Mouse (Mus musculus) midbrain, embryonic 16.5 days (tissue): ENCODE data around the gene 4930438A08Rik. TPM values are rescaled to one million over a fixed set of nuclear protein-coding genes. Genes with fewer than 3 reads are reported as not detected.

ENCODE experiments used
- ATAC-seq: fragments of 200-750 bp; cut with Nextera tagmentation; 2 replicates; pipeline ENCODE4 v1.8.0; 2017; ENCODE audit warnings: moderate TSS enrichment
- H3K27ac ChIP-seq: fragments of 300-500 bp; sonication (generic); 2 replicates; pipeline ENCODE4 v1.5.1; 2014; ENCODE audit warnings: mild to moderate bottlenecking, low read length, mixed read lengths
- H3K27me3 ChIP-seq: fragments of 300-500 bp; sonication (generic); 2 replicates; pipeline ENCODE4 v1.6.1; 2014; ENCODE audit warnings: low read depth, low read length, mixed read lengths; ENCODE audit not compliant: control insufficient read depth, insufficient read depth
- H3K36me3 ChIP-seq: fragments of 300-500 bp; sonication (generic); 2 replicates; pipeline ENCODE4 v1.6.1; 2014; ENCODE audit warnings: mild to moderate bottlenecking, low read length, moderate library complexity, mixed read lengths; ENCODE audit not compliant: control insufficient read depth, insufficient read depth
- H3K4me1 ChIP-seq: fragments of 300-500 bp; sonication (generic); 2 replicates; pipeline ENCODE4 v1.6.1; 2014; ENCODE audit warnings: mild to moderate bottlenecking, low read length, mixed read lengths; ENCODE audit not compliant: control insufficient read depth, insufficient read depth
- H3K4me2 ChIP-seq: fragments of 300-500 bp; sonication (generic); 2 replicates; pipeline ENCODE4 v1.6.1; 2014; ENCODE audit warnings: mild to moderate bottlenecking, low read length, mixed read lengths
- H3K4me3 ChIP-seq: fragments of 300-500 bp; sonication (generic); 2 replicates; pipeline ENCODE4 v1.5.1; 2014; ENCODE audit warnings: low read depth, mild to moderate bottlenecking, low read length, moderate library complexity, mixed read lengths
- H3K9ac ChIP-seq: fragments of 300-500 bp; sonication (generic); 2 replicates; pipeline ENCODE4 v1.6.1; 2014; ENCODE audit warnings: low read depth, low read length, mixed read lengths
- H3K9me3 ChIP-seq: fragments of 300-500 bp; sonication (generic); replicated peaks from 2 replicates; pipeline ENCODE4 v1.6.1; 2014; ENCODE audit warnings: mild to moderate bottlenecking, low read length, mixed read lengths; ENCODE audit not compliant: control insufficient read depth, poor library complexity, severe bottlenecking
- WGBS: fragments of 180-500 bp; shearing (Covaris S2); extraction: QIAGEN DNeasy Blood & Tissue Kit; methylation state at CpG from one replicate; pipeline ENCODE4 v1.1.7; 2014; 5-methylcytosine and 5-hydroxymethylcytosine counted together
- polyA plus RNA-seq: library from polyadenylated mRNA; unstranded; fragments of >200 nt; fragmentation: Nextera tagmentation; extraction: Ambion mirVana; gene quantifications from 2 replicates; pipeline ENCODE4 v1.2.1, GENCODE M21; 2015

Gene 4930438A08Rik
- polyA plus RNA-seq, 1 experiment from 2014 or later, result not detected

DNA sequence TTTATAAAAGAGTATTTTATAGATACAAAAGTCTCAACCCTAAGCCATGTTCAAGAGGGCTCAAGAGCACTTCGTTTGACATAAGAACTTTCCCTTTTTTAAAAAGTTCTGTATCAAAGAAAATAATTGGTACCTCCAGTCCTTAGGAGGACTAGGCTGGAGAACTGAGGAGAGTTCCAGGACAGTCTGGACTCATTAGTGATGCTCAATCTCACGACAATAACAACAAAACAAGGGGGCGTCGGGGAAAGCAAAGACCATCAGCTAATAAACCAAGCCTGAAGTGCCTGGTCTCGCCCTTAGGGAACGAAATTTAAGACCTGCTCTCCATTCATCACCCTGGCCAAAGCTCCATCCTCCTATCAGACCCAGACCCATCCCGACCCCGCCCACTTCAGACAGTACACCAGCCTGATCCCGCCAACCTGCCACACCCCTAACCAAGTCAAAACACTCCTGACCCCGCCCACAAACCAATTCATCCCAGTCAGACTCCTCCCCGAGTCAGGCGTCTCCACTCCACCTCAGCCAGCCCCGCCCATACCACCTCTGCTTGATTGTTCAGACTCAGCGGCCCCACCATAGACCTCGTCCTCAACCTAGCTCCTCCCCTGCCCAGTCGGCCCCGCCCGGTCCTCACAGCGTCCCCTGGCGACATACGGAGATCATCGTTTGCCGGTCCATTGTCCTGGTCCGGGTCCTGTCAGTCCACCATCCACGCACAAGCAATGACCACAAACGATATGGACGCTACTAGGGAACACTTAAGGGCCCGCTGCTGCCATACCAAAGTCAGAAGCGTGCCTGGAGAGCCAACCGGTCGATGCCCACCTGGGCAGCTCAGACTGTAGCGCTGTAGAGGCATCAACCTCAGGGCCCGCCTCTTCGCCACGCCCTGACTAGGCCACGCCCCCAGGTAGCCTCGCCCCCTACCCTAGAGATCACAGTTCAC lies 35.5 kb upstream of the 4930438A08Rik start:
- Histone ChIP-seq H3K4me1 (0 out of 2 replicates have a peak, but pooled peaks cover 3% of the 10 kb centered on the region), H3K27ac (no peak overlapping the region), H3K4me3 (peak overlapping the region; percentile 43), H3K9ac (peak overlapping the region; percentile 68), H3K4me2 (peak overlapping the region; percentile 67), H3K27me3 (no peaks in the 10 kb centered on the region), H3K36me3 (no peaks in the 10 kb centered on the region), H3K9me3 (no peaks in the 10 kb centered on the region)
- WGBS, result 2% methylated on average over 37 of the region's 37 CpGs
- ATAC-seq, result peak; percentile 94

DNA sequence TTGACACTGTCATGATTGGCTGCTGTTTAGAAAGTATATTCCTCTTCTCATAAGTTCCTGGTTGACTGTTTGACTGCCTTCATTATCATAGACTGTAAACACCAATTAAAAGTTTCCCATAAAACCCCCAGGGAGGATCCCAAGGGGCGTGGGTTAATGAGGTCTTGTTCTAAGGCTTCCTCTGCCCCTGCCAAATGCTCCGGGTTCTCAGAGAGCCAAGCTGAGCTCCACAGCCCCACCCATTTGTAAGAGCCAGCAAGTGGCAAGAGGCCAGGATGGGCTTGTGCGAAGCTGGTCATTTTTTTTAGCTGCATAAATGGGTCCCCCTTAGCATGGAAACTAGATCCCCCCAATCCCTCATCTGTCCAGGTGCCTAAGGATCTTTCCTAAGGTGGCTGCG lies 27.3 kb upstream of the 4930438A08Rik start:
- no peak for ATAC-seq
- Histone ChIP-seq H3K4me1 (no peaks in the 10 kb centered on the region), H3K36me3 (no peaks in the 10 kb centered on the region)

DNA sequence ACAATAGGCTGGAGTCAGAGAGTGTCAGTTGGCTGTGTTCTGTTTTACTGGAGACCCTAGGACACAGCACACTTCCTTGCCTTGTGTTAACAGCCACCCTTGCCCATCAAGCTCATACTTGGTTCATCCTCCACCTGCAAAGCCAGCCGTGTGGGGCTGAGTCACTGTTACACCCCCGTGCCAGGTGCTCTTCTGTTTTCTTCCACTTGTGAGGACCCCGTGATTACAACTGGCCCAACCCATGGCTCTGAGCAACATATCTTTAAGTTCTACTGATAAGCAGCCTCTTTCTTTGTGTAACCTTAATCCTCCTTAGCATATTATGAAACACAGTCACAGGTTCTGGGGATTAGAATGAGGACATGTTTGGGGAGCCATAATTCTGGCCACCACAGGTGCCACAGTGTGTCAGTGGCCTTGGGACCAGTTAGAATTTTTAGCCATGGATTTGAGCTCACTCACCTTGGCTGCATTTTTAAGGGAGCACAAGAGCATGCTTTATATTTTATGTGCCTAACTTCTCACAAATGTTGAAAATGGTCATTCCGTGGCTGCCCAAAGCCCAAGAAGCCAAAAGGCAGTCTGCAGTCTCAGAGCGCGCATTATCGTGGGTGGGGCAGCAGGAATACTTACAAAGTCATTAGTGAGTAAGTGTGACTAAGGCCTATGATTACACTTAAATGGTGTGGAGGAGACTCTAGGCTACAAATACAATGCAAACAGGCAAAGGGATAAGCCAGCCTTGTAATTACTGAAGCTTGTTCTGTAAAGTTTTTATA lies 25.2 kb upstream of the 4930438A08Rik start:
- no peaks in the 10 kb centered on the region for H3K27me3 ChIP-seq
- H3K9me3 ChIP-seq, result no peaks in the 10 kb centered on the region
- H3K4me2 ChIP-seq, result no peak overlapping the region
- H3K9ac ChIP-seq, result no peak overlapping the region
- H3K4me1 ChIP-seq, result no peaks in the 10 kb centered on the region
- 82% methylated on average over 7 of the region's 7 CpGs for WGBS
- no peaks in the 10 kb centered on the region for H3K36me3 ChIP-seq
- H3K27ac ChIP-seq, result no peak overlapping the region
- ATAC-seq, result no peak
- no peak overlapping the region for H3K4me3 ChIP-seq

More for the DNA sequence above, 27.3 kb upstream of the 4930438A08Rik start:
- H3K27ac ChIP-seq, result no peak overlapping the region
- no peak overlapping the region for H3K4me3 ChIP-seq
- H3K9ac ChIP-seq, result no peak overlapping the region
- 53% methylated on average over 4 of the region's 4 CpGs for WGBS
- no peaks in the 10 kb centered on the region for H3K9me3 ChIP-seq
- no peak overlapping the region for H3K4me2 ChIP-seq
- no peaks in the 10 kb centered on the region for H3K27me3 ChIP-seq

DNA sequence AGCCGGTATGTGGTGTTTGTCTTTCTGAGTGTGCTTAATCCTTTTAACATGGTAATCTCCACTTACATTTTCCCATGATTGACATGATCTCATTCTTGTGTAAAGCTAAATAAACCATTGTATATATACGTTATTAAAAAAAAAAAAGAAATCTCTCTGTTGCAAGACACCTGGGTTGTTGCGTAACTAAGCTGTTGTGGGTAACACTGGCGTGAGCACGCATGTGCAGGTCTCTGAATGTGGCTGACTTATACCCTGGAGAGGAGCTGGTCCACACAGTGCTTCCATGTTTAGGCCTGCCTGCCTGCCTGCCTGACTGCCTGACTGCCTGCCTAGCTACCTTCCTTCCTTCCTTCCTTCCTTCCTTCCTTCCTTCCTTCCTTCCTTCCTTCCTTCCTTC lies 24.0 kb upstream of the 4930438A08Rik start:
- ATAC-seq, result no peak
- 64% methylated on average over 5 of the region's 5 CpGs for WGBS

DNA sequence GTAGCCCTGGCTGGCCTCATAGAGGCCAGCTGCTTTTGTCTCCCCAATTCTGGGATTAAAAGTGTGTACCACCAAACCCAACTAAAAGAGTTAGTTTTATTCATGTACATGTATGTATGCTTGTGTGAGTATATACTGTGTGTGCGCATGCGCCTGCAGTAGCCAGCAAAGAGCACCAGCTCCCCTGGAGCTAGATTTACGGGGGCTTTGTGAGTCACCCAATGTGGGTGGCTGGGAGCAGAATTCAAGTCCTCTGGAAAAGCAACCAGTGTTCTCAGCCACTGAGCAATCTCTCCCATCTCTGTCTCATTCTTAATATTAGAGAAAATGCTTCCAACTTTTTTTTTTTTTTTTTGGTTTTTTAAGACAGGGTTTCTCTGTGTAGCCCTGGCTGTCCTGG lies 20.2 kb upstream of the 4930438A08Rik start:
- H3K36me3 ChIP-seq, result no peaks in the 10 kb centered on the region
- H3K4me1 ChIP-seq, result no peaks in the 10 kb centered on the region
- no peaks in the 10 kb centered on the region for H3K9me3 ChIP-seq
- H3K9ac ChIP-seq, result no peak overlapping the region
- ATAC-seq, result no peak
- no peak overlapping the region for H3K27ac ChIP-seq
- no peaks in the 10 kb centered on the region for H3K27me3 ChIP-seq
- WGBS, result 93% methylated on average over 3 of the region's 3 CpGs
- no peak overlapping the region for H3K4me3 ChIP-seq
- no peak overlapping the region for H3K4me2 ChIP-seq

More for the DNA sequence above, 24.0 kb upstream of the 4930438A08Rik start:
- H3K4me3 ChIP-seq, result no peak overlapping the region
- no peak overlapping the region for H3K9ac ChIP-seq
- no peak overlapping the region for H3K27ac ChIP-seq
- no peaks in the 10 kb centered on the region for H3K36me3 ChIP-seq
- H3K27me3 ChIP-seq, result no peaks in the 10 kb centered on the region
- H3K9me3 ChIP-seq, result no peaks in the 10 kb centered on the region
- no peaks in the 10 kb centered on the region for H3K4me1 ChIP-seq
- H3K4me2 ChIP-seq, result no peak overlapping the region

DNA sequence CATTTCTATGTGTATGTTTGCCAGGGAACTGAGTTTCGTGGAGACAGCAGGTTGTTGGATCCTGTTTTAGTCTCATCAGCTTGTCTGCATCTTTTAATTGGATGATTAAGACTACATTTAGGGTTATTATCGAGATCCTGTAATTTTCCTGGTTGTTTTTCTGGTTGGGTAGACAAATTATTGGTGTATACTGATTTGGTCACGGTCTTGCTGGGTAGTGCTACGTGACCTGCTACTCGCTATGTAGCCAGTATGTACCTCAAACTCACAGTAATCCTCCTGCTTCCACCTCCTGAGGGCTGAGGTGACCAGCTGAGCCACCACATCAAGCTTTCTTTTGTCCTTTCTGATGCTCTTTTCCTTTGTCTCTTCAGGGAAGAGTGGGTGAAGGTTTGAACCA lies 16.8 kb upstream of the 4930438A08Rik start:
- Histone ChIP-seq H3K4me3 (no peak overlapping the region), H3K27me3 (no peaks in the 10 kb centered on the region), H3K36me3 (no peaks in the 10 kb centered on the region), H3K9me3 (no peaks in the 10 kb centered on the region), H3K4me1 (no peaks in the 10 kb centered on the region), H3K9ac (no peak overlapping the region), H3K4me2 (no peak overlapping the region), H3K27ac (no peak overlapping the region)
- 88% methylated on average over 5 of the region's 5 CpGs for WGBS
- ATAC-seq, result no peak

DNA sequence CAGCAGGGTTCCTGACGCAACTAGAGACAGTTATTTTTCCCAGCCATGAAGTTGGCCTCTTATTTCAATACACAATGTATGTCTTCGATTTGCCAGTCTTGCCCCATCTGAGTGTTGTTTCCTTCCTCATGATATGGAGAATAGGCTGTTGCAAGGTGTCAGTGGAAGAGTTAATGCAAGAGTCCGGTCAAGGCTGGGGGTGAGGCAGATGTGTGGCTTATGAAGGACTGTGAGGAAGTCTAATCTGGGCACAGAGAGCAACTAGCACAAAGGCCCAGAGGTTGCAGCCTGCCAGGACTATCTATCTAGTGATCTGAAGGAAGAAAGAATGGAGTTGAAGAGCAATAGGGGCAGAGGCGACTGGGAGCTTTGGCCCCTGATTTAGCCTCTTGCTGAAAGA lies 14.4 kb upstream of the 4930438A08Rik start:
- Histone ChIP-seq H3K27ac (no peak overlapping the region), H3K9ac (no peak overlapping the region), H3K4me1 (no peaks in the 10 kb centered on the region), H3K9me3 (no peaks in the 10 kb centered on the region), H3K4me2 (no peak overlapping the region), H3K4me3 (no peak overlapping the region), H3K27me3 (no peaks in the 10 kb centered on the region), H3K36me3 (no peaks in the 10 kb centered on the region)
- ATAC-seq, result no peak
- WGBS, result 90% methylated on average over 4 of the region's 4 CpGs

DNA sequence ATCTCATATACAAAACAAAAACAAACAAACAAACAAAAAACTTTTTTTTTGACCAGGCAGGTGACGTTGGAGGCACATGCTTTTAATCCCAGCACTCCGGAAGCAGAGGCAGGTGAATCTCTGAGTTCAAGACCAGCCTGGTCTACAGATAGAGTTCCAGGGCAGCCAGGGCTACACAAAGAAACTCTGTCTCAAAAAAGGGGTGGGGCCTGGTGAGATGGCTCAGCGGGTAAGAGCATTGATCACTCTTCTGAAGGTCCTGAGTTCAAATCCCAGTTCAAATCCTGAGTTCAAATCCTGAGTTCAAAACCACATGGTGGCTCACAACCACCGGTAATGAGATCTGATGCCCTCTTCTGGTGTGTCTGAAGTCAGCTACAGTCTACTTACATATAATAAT lies 12.8 kb upstream of the 4930438A08Rik start:
- Histone ChIP-seq H3K9ac (no peak overlapping the region), H3K9me3 (no peaks in the 10 kb centered on the region), H3K36me3 (no peaks in the 10 kb centered on the region), H3K4me3 (no peak overlapping the region), H3K27me3 (no peaks in the 10 kb centered on the region), H3K4me1 (no peaks in the 10 kb centered on the region), H3K4me2 (no peak overlapping the region), H3K27ac (no peak overlapping the region)
- no peak for ATAC-seq
- 89% methylated on average over 4 of the region's 4 CpGs for WGBS

DNA sequence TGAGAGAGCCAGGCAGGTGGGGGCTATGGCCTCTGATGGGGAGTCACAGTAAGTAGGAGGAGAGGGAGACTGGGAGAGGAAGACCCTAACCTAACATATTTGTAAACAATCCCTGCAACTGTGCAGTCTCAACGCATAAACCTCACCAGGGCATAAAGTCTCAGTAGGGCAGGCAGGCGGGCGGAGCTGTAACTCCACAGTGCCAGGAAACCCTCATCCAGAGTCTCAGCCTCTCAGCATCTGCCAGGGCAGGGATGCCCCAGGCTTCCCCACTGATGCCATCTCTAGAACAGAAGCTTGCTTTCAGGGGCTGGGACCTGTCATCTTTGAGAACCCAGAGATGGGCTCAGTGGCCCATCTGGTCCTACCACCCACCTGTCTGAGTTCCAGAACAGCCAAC lies 12.3 kb upstream of the 4930438A08Rik start:
- WGBS, result 97% methylated on average over 3 of the region's 3 CpGs
- ATAC-seq, result no peak
- H3K36me3 ChIP-seq, result no peaks in the 10 kb centered on the region

More for the DNA sequence above, 12.3 kb upstream of the 4930438A08Rik start:
- Histone ChIP-seq H3K4me3 (no peak overlapping the region), H3K9ac (no peak overlapping the region), H3K4me1 (no peaks in the 10 kb centered on the region), H3K27me3 (no peaks in the 10 kb centered on the region), H3K4me2 (no peak overlapping the region), H3K9me3 (no peaks in the 10 kb centered on the region), H3K27ac (no peak overlapping the region)
